12 mouse cellular contexts compared by ENCODE assay signal in genomic region chr11:104627616-104628301, GRCm38 (mm10). TPM values are rescaled to one million over a fixed set of nuclear protein-coding genes. Genes with fewer than 3 reads are reported as not detected.
DNase-seq lines count a peak whose midpoint lies in the region; ATAC-seq and TF ChIP-seq lines count a peak whose summit lies in the region.
"Had no signal": no experiment of that assay in that cellular context is flagged by ENCODE, and none has a peak within 500 bp of the region (broad histone marks: within the 10 kb centered on the region; RNA-seq: fewer than 3 reads in every experiment).

No protein-coding gene starts in this region.

- no peak overlapping the region for H3K9ac ChIP-seq in kidney, embryonic 14.5 days (ENCODE audit: low read depth, low read length)
- no peak overlapping the region for H3K9ac ChIP-seq in forebrain, embryonic 13.5 days
- no peak overlapping the region for H3K9ac ChIP-seq in hindbrain, embryonic 13.5 days
- H3K9ac ChIP-seq: liver, embryonic 15.5 days had no signal

- DNase-seq in kidney, adult 2 months: peak; percentile 54
- peak; percentile 39 for DNase-seq in urinary bladder, postnatal 14 days (ENCODE audit: low spot score)
- no peak for DNase-seq in urinary bladder, postnatal 4 days (ENCODE audit: low spot score in 2 of 2)
- DNase-seq: cerebellum, adult 11-12 months; right cerebral cortex, postnatal 4 days had no signal

- no peak for TF ChIP-seq CTCF in kidney, adult 2 months (conservative IDR thresholded peaks at IDR 0.05; ENCODE audit: insufficient read depth, insufficient read length, low read depth, low read length)
- TF ChIP-seq CTCF in embryonic fibroblast, embryonic 13.5 days (IDR thresholded peaks at IDR 0.05; ENCODE audit: borderline replicate concordance, insufficient read depth, low read length): no peak

- no peak overlapping the region for H3K27ac ChIP-seq in kidney, adult 2 months (ENCODE audit: insufficient read depth, low read depth, low read length)
- no peak overlapping the region for H3K27ac ChIP-seq in kidney, embryonic 14.5 days (ENCODE audit: low read depth, low read length)
- peak overlapping the region; percentile 91 for H3K27ac ChIP-seq in embryonic fibroblast, embryonic 13.5 days (ENCODE audit: insufficient read depth, low read length)
- no peak overlapping the region for H3K27ac ChIP-seq in forebrain, embryonic 13.5 days
- H3K27ac ChIP-seq in hindbrain, embryonic 13.5 days: no peak overlapping the region
- H3K27ac ChIP-seq: liver, embryonic 15.5 days had no signal

- H3K9me3 ChIP-seq in kidney, embryonic 14.5 days (ENCODE audit: control insufficient read depth, low read length): no peaks in the 10 kb centered on the region
- no peaks in the 10 kb centered on the region for H3K9me3 ChIP-seq in forebrain, embryonic 13.5 days (replicated peaks)
- no peaks in the 10 kb centered on the region for H3K9me3 ChIP-seq in hindbrain, embryonic 13.5 days
- H3K9me3 ChIP-seq: liver, embryonic 15.5 days had no signal

- H3K36me3 ChIP-seq in kidney, adult 2 months (ENCODE audit: control insufficient read depth, insufficient read depth, low read length): no peaks in the 10 kb centered on the region
- H3K36me3 ChIP-seq in kidney, embryonic 14.5 days (ENCODE audit: control insufficient read depth, insufficient read depth, low read length): no peaks in the 10 kb centered on the region
- no peaks in the 10 kb centered on the region for H3K36me3 ChIP-seq in forebrain, embryonic 13.5 days (ENCODE audit: poor library complexity, severe bottlenecking)
- H3K36me3 ChIP-seq in hindbrain, embryonic 13.5 days: no peaks in the 10 kb centered on the region
- H3K36me3 ChIP-seq: liver, embryonic 15.5 days had no signal

- no peak; the same call in 1 of the 2 replicates for ATAC-seq in kidney, embryonic 14.5 days (ENCODE audit: low FRiP score, low TSS enrichment)
- no peak for ATAC-seq in forebrain, embryonic 13.5 days
- no peak for ATAC-seq in hindbrain, embryonic 13.5 days (ENCODE audit: low FRiP score)

- whole genome bisulfite sequencing in kidney, adult 2 months: 38% methylated on average over 11 of the region's 11 CpGs
- WGBS in kidney, embryonic 14.5 days: 37% methylated on average over 11 of the region's 11 CpGs
- 39% methylated on average over 11 of the region's 11 CpGs for WGBS in forebrain, embryonic 13.5 days
- 73% methylated on average over 11 of the region's 11 CpGs for WGBS in hindbrain, embryonic 13.5 days

- no peak overlapping the region for H3K4me3 ChIP-seq in kidney, adult 2 months (ENCODE audit: insufficient read depth, low read depth, low read length)
- H3K4me3 ChIP-seq in kidney, embryonic 14.5 days (ENCODE audit: low read length): no peak overlapping the region
- H3K4me3 ChIP-seq in embryonic fibroblast, embryonic 13.5 days (ENCODE audit: insufficient read depth, low read length): no peak overlapping the region
- no peak overlapping the region for H3K4me3 ChIP-seq in forebrain, embryonic 13.5 days
- no peak overlapping the region for H3K4me3 ChIP-seq in hindbrain, embryonic 13.5 days
- H3K4me3 ChIP-seq: liver, embryonic 15.5 days had no signal

- TF ChIP-seq POLR2A in kidney, adult 2 months (IDR thresholded peaks at IDR 0.05; ENCODE audit: low read depth, low read length): no peak
- no peak for TF ChIP-seq POLR2A in embryonic fibroblast, embryonic 13.5 days (IDR thresholded peaks at IDR 0.05; ENCODE audit: low read depth, low read length)

- H3K27me3 ChIP-seq in kidney, adult 2 months (replicated peaks; ENCODE audit: control insufficient read depth, insufficient read depth, low read length): no peaks in the 10 kb centered on the region
- no peaks in the 10 kb centered on the region for H3K27me3 ChIP-seq in kidney, embryonic 14.5 days (ENCODE audit: control insufficient read depth, insufficient read depth, low read length)
- no peaks in the 10 kb centered on the region for H3K27me3 ChIP-seq in forebrain, embryonic 13.5 days
- 0 out of 2 replicates have a peak, but pooled peaks cover 3% of the 10 kb centered on the region for H3K27me3 ChIP-seq in hindbrain, embryonic 13.5 days
- H3K27me3 ChIP-seq: liver, embryonic 15.5 days had no signal

- H3K4me1 ChIP-seq in kidney, adult 2 months (ENCODE audit: control insufficient read depth, insufficient read depth, low read length): peaks cover 3% of the 10 kb centered on the region; the same call in 1 of the 2 replicates
- peaks cover 9% of the 10 kb centered on the region for H3K4me1 ChIP-seq in kidney, embryonic 14.5 days (ENCODE audit: control insufficient read depth, insufficient read depth, low read length)
- peaks cover 17% of the 10 kb centered on the region for H3K4me1 ChIP-seq in embryonic fibroblast, embryonic 13.5 days (ENCODE audit: control insufficient read depth, insufficient read depth, low read length)
- H3K4me1 ChIP-seq in forebrain, embryonic 13.5 days: no peaks in the 10 kb centered on the region
- H3K4me1 ChIP-seq in hindbrain, embryonic 13.5 days (replicated peaks): peaks cover 8% of the 10 kb centered on the region; the same call in 1 of the 2 replicates

- H3K4me2 ChIP-seq in kidney, embryonic 14.5 days (replicated peaks; ENCODE audit: low read depth, low read length): no peak overlapping the region
- H3K4me2 ChIP-seq in forebrain, embryonic 13.5 days: no peak overlapping the region
- no peak overlapping the region for H3K4me2 ChIP-seq in hindbrain, embryonic 13.5 days
- H3K4me2 ChIP-seq: liver, embryonic 15.5 days had no signal

RNA-seq across cellular contexts. Expression of gene Itgb3, which starts 20.0 kb away (rescaled TPM):
- polyA plus RNA-seq in kidney, adult 2 months (2012; rRNA removed): 0.99 and 1.3 TPM in 2 replicates
- 0.80 and 0.85 TPM in 2 replicates for polyA plus RNA-seq in kidney, embryonic 14.5 days (2014; fragmentation: Nextera tagmentation; extraction: Ambion mirVana)
- 19.2 and 28.9 TPM in 2 replicates for polyA plus RNA-seq in embryonic fibroblast, embryonic 13.5 days (2011; ENCODE audit: insufficient read length, low read depth, missing spikeins)
- 0.43 and 0.89 TPM in 2 replicates for polyA plus RNA-seq in forebrain, embryonic 13.5 days (2015; fragmentation: Nextera tagmentation; extraction: Ambion mirVana)
- polyA plus RNA-seq in hindbrain, embryonic 13.5 days (2015; fragmentation: Nextera tagmentation; extraction: Ambion mirVana): 1.9 TPM in 2 replicates

RNA-seq across cellular contexts. Expression of gene Gm11639, which starts 57.7 kb away (rescaled TPM):
- polyA plus RNA-seq in kidney, adult 2 months (2012; rRNA removed): under 0.01 TPM in 1 of 2 replicates, not detected in the other
- polyA plus RNA-seq in kidney, embryonic 14.5 days (2014; fragmentation: Nextera tagmentation; extraction: Ambion mirVana): 0.08 TPM in 1 of 2 replicates, not detected in the other
- 0.04 TPM in 1 of 2 replicates, not detected in the other for polyA plus RNA-seq in embryonic fibroblast, embryonic 13.5 days (2011; ENCODE audit: insufficient read length, low read depth, missing spikeins)
- polyA plus RNA-seq in forebrain, embryonic 13.5 days (2015; fragmentation: Nextera tagmentation; extraction: Ambion mirVana): not detected in 2 replicates
- polyA plus RNA-seq in hindbrain, embryonic 13.5 days (2015; fragmentation: Nextera tagmentation; extraction: Ambion mirVana): 0.16 TPM in 1 of 2 replicates, not detected in the other
- polyA plus RNA-seq: hindbrain, embryonic 11.5 days; large intestine, adult 2 months had no signal

Comparison
In these comparisons a context has a peak if more than half of its experiments do, and no peak if none do; other contexts are left out.
1. DNase-seq: peak in kidney, adult 2 months (single experiment) and urinary bladder, postnatal 14 days (single experiment); none in urinary bladder, postnatal 4 days (0 of 2).